Mouse (Mus musculus): ENCODE data around the gene Lnx1.

The Lnx1 gene

DNA sequence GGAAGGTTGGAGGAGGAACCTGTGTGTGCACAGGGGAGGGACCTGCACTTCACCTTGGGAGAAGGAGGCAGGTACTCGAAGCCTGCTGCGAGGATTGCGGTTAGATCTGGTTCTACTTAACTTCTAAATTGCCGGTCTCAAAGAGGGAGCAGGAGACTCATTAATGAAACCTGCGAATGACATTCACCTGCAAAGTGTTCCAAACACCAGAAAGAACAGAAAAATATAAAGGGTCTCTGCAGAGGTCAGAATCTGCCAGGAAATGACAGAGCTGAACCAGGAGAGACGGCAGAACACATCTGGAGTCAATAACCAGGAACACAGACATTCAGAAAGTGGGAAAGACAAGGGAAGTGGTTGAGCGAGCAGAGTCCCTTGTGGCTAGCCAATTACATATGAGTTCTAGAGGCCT is 8.3 kb downstream of the Lnx1 start:
- DNase-seq: no peak

DNA sequence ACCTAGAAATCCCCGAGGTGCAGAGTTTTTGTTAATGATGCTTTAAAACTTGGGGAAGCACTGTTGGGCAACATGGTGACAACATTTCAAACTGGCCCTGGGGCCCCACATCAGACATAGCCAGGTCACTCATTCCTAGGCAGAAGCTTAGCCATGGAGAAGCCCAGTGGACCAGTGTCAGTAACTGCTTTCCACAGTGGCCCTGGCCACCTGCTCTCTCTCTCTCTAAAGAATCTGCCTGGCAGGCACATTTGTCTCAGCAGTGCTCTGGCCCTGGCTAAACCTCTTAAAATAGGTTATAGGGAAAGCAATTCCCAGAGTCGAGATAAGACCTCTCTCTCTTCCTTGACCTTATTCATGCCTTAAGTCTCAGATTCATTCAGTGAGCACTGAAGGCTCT is 8.9 kb downstream of the Lnx1 start:
- no peak for DNase-seq

DNA sequence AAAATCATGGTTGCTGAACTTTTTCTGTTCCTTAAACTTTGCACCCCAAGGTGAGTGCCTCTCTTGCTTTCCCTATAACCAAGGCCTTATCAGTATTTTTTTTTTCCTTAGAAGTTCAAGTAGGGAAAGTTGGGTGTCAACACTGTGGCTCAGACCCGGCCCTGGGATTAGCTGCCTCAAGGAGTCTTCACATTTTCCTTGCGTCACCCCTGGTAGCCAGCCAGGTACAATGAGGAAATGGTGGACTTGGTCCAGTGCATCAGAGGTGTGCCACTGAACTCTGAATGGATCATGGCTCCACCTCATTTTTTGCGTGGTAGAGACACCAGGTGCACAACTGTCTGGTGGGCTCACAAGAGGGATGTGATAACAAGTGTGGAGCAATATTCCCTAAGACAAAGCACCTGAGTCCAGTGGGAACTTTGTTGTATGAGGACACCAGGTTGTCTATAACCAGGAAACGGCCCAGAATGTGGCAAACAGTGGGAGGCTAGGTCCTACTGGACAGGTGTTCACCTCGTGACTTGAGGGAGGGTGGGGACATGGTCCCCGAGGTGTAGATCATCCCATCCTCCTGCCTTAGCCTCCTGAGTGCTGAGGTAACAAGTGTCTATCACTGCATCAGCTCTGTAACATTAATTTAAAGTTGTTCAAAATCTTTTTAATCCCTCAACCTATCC is 10.2 kb downstream of the Lnx1 start:
- DNase-seq: no peak

DNA sequence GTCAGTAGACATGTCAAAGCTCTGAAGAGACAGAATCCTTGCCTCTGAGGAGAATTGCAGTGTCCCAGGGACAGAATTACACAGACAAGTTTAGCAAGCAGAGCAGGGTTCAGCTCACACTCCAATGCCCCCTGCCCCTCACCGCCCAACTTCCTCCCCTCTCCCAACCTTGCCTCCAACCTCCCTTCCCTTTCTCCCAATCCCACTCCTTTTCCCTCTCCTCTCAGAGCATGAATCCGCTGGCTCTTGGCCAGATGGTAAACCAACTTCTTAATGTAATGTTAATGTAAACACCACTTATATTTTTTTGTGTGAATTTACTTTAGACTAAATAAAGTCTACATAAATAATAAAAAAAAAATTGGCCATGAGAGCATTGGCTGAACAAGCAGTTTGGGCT is 13.9 kb downstream of the Lnx1 start:
- DNase-seq: no peak

DNA sequence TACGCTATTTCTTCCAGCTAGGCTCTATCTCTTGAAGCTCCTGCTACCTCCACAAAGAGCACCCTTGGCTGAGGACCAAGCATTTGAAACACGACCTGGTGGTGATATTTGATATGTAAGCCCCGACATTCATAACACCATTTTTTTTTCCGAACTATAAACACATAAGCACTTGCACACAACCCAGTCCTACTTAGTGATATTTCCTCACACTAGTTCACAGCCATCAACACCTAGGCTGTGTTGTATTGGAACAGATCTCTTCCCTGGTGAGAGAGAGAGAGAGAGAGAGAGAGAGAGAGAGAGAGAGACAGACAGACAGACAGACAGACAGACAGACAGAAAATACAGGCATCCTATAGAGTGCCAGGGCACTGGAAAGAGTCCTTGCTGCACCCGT is 17.8 kb downstream of the Lnx1 start:
- no peak for DNase-seq

DNA sequence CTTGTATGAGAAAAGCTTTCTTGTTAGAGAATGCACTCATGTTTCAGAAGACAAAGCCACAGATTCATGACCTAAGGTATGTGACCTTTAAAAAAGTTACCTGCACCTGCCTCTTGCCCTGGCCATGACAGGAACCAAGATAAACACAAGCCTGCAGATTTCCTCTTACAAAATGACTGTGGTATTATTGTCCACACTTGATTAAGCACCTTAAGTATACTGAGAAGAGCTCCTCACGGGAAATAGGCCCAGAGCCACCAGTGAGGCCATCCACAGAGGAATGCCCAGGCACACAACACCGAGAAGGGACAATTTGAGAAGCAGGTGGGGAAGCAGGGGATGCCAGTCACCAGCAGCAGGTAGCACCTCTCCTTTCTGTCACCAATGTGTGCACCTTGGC is 18.9 kb downstream of the Lnx1 start:
- DNase-seq: no peak

DNA sequence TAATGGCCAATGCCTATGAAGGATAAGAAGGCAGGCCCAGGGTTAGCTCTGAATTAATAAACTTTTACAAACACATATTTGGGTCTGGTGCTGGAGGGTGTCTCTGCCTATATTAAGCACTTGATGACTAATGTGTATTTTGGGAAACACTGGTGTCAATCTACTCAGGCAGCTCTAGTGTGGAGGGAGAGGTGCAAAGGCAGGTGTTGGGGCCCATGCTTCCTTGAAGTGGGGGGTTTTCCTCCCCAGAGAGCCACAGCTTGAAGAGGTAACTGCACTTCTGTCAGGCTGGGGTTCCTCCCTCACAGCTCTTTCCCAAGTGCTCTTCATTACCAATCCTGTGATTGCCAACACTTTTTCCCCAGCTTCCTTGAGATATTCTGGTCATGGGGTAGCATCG is 20.0 kb downstream of the Lnx1 start:
- DNase-seq: no peak

DNA sequence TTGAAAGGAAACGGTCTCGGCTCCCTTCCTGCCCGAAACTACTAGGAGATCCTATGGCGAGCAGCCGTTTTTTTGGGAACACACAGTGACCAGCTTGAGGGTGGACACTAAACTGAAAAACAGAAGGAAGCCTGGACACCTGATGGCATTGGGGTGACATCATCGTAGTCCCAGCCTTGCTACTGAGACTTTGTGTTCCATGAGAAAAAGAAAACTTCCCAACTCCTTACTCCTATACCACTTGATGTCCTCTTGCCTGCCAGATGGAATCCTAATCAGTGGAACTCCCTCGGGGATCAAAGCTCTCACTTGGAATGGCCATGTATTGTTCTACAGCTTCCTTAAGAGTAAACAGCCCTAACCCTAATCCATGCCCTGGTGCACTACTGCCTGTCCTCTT is 23.1 kb downstream of the Lnx1 start:
- DNase-seq: no peak

DNA sequence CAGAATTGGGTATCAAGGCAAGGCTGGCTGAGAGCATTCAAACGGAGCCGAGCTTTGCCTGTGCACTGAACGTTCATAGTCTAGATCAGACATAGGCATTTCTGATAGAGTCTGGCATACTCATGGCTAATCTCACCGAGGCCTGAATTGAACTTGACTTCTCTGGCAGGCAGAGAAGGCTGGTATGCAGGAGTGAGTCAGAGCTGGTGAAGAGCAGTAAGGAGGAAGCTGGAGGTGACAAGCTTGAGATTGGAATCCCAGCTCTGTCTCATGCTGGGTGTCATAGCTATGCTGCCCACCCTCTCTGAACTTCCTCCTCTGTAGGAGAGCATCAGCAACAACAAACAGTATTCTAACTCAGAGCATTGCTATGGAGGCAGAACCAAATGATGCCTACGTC is 24.0 kb downstream of the Lnx1 start:
- DNase-seq: no peak

DNA sequence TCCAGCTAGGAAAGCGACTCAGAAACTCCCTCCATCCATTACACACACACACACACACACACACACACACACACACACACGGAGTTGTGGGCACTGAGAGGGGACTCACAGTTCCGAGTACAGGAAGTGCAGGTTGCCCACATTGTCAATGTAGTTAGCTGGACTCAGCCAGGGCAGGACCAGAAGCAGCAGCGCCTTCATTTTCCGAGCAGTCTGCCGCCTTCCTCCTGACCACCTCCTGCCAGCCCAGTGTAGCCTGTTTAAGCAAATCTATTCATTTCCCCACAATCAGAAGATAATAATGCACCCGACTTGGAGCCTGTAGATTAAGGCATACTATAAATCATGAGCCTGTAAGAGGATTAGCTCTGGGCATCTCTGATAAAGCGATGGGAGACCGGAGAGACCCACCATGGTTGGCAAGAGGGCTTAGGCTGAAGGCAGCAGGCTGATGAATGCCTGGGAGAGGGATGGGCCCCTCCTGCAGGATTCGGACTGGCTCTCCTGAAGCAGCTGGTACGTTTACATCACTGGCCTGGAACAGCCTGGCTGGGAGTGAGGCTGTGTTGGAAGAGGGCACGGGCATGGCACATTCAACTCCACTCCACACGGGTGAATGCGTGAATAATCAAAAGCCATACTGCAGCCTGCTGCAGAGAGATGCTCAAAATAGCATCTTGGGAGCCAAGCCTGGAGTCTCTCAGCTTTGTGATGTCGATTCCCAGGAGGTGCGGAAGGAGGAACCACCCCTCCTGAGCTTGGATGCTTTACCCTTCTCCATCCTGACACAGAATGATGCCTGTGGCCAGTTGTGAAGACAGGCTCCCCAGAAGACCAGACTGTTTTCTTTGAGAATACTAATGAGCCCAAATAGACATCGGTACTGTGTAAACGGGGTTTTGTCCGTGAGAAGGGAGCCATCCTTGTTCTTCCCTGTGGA is 25.0 kb downstream of the Lnx1 start:
- no peak for DNase-seq

DNA sequence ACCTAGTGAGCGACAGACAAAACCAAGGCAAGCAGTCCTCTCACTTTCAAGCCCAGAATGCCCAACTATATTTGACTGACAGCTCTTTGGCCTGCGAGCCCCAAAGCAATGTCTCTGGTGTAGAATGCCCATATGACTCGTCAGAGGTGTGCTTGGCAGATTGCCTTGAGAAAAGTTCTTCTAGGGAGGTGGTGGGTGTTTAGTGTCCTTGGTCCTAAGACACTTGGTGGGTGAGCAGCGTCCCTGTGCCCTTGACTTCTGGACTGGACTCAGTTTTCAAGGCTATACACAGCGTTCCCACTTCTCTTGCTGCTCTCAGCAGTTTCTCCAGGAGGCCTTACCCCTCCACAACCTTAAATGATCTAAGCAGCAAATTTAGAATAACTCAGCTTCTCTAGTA is 30.2 kb downstream of the Lnx1 start:
- DNase-seq: no peak

DNA sequence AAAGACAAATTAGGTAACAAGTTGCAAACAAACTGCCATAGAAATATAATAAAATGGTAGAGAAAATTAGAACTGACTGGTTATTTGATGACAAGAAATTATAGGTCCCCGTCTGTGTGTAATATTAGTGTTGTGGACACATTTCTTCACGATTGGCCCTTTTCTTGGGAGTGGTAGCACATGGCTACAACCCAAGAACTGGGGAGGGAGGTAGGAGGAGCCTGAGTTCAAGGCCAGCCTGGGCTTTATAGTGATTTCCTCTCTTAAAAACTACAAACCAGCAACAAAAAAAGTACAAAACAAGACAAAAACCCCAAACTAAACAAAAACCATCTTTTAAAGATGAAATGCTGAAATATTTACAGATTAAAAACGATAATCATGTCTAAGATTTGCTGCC is 31.8 kb downstream of the Lnx1 start:
- no peak for DNase-seq

DNA sequence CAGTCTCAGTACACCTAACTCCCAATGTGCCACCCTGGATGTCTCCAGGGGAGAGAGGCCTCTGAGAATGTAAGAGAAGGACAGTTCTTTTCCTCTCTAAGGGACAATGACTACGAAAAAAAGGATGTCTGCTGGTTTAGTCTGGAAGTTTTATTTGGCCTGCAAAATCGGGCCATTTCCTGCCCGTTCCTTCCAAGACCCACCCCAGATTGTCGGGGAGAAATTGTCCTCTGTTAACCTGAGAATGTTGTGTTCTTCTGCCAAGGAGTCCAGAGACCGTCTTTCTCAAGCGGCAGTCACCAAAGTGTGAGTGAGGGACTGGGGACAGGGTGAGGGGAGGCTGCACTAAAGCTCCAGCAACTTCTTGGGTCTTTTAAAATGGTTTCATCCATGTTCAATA is 32.8 kb downstream of the Lnx1 start:
- DNase-seq: no peak

DNA sequence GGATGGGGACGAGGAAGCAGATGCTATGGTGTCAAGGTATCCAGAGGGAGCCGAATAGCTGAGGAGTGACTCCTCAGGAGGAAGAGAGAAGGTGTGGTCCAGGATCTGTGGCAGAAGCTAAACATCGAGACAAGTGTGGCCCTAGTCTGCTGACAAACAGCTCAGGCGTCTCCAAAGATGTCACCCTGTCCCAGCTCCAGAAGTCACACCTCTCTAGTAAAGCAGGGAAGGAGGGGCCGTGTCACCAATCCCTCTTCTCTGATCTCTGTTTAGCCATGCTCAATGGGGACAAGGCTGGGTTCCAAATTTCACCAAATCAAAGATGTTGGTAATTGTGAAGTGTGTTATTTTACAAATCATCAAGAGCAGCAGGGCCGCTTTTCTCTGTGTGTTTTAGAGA is 33.8 kb downstream of the Lnx1 start:
- DNase-seq: no peak

DNA sequence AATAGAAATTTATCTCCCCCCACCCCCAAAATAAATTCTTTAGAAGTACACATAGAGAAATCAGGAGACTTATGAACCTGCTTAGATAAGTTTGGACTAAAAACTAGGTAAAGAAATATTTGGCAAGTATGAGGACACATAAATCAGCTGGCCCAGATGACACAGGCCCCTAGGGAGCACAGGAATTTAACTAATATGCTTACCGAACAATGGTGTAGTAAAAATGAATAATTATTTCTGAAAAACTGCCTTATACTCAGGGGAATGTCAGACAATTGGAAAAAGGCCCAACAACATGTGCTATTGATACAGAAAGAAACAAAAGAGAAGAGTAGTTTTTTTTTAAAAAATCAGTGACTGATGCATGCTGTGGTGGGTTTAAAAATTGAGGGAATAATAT is 40.1 kb downstream of the Lnx1 start:
- DNase-seq: no peak

DNA sequence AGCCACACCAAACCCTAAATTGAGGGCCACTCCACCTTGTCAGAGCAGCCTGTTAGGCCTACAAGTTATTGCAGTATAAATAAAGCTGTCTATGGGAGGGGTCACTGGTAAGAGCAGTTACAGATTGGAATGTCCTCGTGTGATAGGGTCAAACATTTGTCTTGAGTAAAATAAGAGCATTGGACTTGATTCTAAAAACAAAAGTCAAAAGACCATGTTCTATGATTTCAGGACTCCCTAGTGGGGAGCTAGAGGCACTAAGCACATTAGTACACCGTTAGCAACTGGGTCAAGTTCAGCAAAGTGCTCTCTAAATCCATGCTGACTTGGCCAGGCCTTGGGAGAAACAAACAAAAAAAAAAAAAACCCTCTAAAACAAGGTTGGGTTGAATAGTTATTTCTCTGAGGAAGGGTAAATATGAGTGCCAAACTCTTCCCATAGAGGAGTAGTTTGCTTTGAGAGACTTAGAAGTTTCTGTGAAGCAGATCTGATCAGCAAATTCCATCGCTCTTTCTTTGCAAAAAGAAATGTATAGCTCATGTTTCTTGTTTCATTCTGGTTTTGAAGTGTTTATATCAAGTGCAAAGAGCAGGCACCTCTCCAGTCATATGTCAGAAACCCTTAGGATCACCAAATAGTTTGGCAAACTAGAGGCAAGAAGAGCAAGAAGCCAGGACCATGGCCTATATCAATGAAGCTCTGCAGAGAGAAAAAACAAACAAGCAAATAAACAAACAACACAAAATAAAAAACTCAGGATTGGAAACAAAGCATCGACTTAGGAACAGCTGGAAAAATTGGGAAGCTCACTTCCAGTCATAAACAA is 40.8 kb downstream of the Lnx1 start:
- no peak for DNase-seq

DNA sequence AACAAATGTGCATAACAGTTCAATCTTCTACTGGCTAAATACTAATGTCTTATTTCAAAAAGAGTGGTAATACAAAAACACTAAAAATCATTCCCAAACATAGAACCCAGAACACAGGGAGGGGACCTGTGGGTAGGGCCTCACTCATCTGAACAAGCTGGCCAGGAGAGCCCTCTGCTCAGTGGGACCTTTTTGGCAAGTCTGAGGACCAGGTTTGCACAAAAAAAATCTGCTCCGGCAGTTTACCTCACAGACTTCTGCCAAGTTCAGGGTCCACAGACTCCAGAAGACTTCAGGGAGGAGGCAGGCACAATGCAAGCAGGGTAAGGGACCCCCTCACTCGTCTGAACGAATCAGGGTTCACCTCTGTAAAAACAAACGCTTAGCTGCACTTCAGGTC is 42.9 kb downstream of the Lnx1 start:
- DNase-seq: no peak

DNA sequence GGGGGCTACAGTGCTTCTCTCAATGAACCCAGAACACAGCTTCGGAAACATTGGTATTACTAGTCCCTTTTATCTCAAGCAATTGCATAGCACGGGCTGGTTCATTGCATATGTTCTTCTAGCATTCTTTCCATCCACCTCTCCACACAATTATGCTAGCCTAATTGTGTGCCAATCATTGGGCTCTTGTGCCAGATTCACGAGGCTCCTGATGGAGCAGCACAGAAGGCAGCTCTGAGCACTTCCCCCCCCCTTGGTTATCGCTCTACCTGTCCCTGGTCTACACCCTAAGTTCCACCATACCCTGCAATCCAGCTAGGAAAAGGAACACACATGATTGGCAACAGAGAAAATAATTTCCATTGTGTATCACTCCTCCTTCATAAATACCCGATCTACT is 43.4 kb downstream of the Lnx1 start:
- no peak for DNase-seq

DNA sequence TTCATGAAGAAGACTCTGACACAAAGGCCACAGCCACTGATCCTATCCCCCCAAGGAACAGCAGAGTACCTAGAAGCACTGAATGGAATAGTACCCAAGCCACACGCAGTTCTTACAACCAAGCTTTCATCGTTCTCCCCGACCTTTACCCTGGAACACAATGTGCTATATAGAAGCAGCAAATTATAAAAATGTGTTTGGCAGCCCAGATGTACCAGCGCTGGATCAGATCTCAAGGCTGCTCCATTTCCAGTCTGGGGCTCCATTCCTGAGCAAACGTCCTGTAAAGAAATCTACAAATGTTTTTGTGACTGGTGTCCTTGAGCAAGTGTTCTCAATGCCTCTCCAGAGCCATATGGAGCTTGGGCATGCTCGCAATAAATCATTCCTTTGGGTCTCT is 44.8 kb downstream of the Lnx1 start:
- no peak for DNase-seq

DNA sequence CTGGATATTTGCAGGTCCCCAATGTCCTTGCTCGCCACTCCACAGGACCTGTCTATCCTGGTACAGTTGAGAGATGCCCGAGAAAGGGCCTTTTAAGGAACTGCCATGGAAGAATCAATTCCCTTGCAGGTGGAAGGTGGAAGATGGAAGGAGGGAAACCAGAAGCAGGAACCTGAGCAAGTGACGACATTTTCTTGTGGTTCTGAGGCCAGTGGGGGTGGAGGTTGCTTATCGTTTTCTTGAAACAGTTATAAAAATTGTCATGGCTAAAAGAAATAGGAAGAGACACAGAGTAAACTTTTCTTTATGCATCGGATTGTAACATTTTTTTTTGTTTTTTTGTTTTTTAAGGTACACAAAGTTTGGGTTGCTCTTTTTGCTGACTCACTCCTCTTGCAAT is 46.3 kb downstream of the Lnx1 start:
- DNase-seq: no peak

DNA sequence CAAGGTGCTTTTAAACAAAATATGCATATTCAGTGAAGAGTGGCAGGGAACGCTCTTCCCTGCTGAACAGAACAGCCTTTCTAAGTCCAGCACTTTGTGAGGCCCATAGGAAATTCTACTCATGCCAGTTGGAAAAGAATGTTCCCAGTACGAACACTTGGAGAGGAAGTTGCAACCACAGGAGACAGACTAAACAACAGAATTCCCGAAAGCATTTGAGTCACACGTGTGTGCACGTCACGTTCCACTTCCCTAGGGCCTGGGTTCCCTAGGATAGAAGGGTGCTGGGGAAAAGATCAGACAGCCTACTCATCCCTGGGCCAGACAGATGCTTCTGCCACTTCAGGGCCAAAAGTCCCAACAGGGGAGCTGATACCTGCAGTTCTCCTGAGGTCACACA is 48.2 kb downstream of the Lnx1 start:
- DNase-seq: no peak

DNA sequence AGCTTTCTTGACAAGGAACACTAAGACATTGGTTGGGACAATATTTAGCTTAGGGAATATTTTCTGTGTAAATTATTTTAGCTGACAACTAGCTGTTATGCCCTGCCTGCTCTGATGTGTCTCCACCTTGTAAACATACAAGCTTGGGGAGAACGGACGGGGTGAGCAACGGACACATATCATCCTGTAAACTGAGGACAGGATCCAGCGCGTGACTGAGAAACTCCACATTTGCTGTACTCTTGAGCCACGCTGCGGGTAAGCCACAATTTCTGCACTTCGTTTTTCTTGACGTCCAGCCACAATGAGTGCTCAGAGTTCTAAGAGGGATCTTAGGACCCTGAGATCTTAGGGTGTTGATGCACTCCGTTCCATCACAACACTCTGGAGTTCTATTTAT is 48.9 kb downstream of the Lnx1 start:
- no peak for DNase-seq

DNA sequence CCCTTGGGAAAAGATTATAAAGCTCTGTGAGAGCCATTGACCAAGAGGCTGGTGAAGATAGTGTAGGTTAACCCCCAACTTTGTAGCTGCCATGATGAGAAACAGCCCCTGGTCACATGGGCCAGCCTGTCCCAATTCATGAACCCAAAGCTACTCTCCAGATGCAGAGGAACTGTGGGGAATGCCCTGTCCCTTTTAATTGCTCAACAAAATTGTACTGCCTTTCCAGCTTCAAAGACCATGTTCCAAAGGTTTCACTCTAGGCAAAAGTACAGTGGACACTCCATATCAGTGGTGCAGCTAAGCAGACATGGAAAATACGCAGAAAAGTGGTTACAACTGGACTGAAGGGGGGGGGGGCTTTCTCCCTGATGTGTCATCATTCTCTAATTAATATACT is 53.6 kb downstream of the Lnx1 start:
- no peak for DNase-seq

DNA sequence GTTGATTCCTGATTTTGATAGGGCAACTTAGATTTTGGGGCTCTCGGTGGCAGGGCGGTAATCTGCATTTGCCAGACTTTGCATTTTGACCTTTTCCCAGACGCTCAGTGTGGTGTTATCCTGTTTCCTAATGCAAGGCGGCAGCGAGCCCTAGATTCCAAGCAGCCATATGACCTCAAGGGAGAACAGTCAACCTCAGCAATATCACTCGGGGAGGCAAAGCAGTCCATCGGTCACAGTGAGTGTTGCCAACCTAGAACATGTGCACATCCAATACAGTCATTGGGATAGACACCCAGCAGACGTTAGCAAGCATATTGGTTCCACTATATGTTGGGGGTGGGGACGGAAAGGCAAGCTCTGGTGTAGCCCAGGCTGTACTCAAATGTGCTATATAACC is 54.5 kb downstream of the Lnx1 start:
- DNase-seq: no peak

Measured in spleen, adult 18-20 months (tissue).